In the genomic region with DNA sequence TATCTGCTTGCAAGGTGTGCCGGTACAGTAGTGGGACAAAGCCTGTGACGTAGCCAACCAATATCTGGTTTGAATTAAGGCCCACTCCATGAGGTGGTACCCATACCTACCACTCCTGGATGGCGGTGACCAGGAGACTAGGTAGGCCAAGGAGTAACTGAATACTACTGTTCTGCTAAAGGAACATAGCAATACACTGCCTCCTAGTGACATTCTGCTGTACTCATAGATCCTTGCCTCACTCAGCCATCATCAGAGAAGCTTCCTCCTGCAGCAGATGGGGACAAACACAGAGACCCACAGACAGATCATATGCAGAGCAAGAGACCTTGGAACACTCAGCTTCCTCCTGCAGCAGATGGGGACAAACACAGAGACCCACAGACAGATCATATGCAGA, we compare ENCODE assay signal across 6 mouse cellular contexts. TPM values are rescaled to one million over a fixed set of nuclear protein-coding genes. Genes with fewer than 3 reads are reported as not detected.
DNase-seq lines count a peak whose midpoint lies in the region; ATAC-seq and TF ChIP-seq lines count a peak whose summit lies in the region.
"Not testable (repeated sequence)": the region's sequence is repeated elsewhere in the genome, so short reads cannot be mapped to it uniquely, and the experiment has no call there.
"Had no signal": no experiment of that assay in that cellular context is flagged by ENCODE, and none has a peak within 500 bp of the region (broad histone marks: within the 10 kb centered on the region; RNA-seq: fewer than 3 reads in every experiment).

No protein-coding gene starts in this region.

- TF ChIP-seq POLR2A in CH12.LX (IDR thresholded peaks at IDR 0.05; ENCODE audit: low read depth, low read length), result not testable (repeated sequence)

- TF ChIP-seq EP300 in CH12.LX (IDR thresholded peaks at IDR 0.05; ENCODE audit: low read length); stomach, postnatal 0 days (optimal IDR thresholded peaks at IDR 0.05): not testable (repeated sequence)

- H3K9me3 ChIP-seq in CH12.LX (replicated peaks; ENCODE audit: low read length); intestine, postnatal 0 days (ENCODE audit: control insufficient read depth); kidney, postnatal 0 days (replicated peaks; ENCODE audit: low read length); stomach, postnatal 0 days (ENCODE audit: control insufficient read depth, low read length): not testable (repeated sequence)

- not testable (repeated sequence) for H3K27ac ChIP-seq in CH12.LX (ENCODE audit: insufficient read depth, low read depth); intestine, postnatal 0 days (ENCODE audit: low read depth, low read length); kidney, postnatal 0 days; left cerebral cortex, adult 2 months; stomach, postnatal 0 days (replicated peaks)

- peak; percentile 15; the same call in 1 of the 2 replicates for TF ChIP-seq RAD21 in CH12.LX (IDR thresholded peaks at IDR 0.05; ENCODE audit: low read depth, low read length)

- not testable (repeated sequence) for H3K4me2 ChIP-seq in CH12.LX (ENCODE audit: insufficient read depth, low read depth, poor library complexity, severe bottlenecking); intestine, postnatal 0 days (replicated peaks; ENCODE audit: low read depth); kidney, postnatal 0 days (ENCODE audit: low read length); stomach, postnatal 0 days (replicated peaks; ENCODE audit: low read depth)

- H3K9ac ChIP-seq in CH12.LX (ENCODE audit: insufficient read depth, low read depth); intestine, postnatal 0 days (ENCODE audit: low read depth, low read length); kidney, postnatal 0 days (ENCODE audit: low read depth, low read length); stomach, postnatal 0 days (ENCODE audit: low read length): not testable (repeated sequence)

- not testable (repeated sequence) for H3K36me3 ChIP-seq in CH12.LX (replicated peaks in 1 of 2; ENCODE audit: control insufficient read depth in 1 of 2, insufficient read depth in 1 of 2, low read length in 1 of 2); intestine, postnatal 0 days (ENCODE audit: control insufficient read depth, insufficient read depth); kidney, postnatal 0 days (ENCODE audit: insufficient read depth, low read length); stomach, postnatal 0 days (ENCODE audit: control insufficient read depth, insufficient read depth, low read length)

- not testable (repeated sequence) for H3K27me3 ChIP-seq in CH12.LX (replicated peaks); intestine, postnatal 0 days (replicated peaks; ENCODE audit: control insufficient read depth, insufficient read depth, low read length); kidney, postnatal 0 days (ENCODE audit: insufficient read depth, low read length); stomach, postnatal 0 days (ENCODE audit: control insufficient read depth, insufficient read depth, low read length)

- WGBS in intestine, postnatal 0 days, result 94% methylated on average over 3 of the region's 3 CpGs
- 95% methylated on average over 3 of the region's 3 CpGs for WGBS in kidney, postnatal 0 days
- 90% methylated on average over 3 of the region's 3 CpGs for WGBS in stomach, postnatal 0 days

- intact Hi-C loops in left cerebral cortex, adult 2 months (cut with DNase I), result not testable (repeated sequence)

- not testable (repeated sequence) for ATAC-seq in intestine, postnatal 0 days; kidney, postnatal 0 days (replicated peaks; ENCODE audit: low FRiP score, low read depth); stomach, postnatal 0 days (ENCODE audit: low FRiP score, low TSS enrichment)

- H3K4me1 ChIP-seq in CH12.LX (ENCODE audit: control insufficient read depth in 1 of 2, insufficient read depth in 2 of 2); intestine, postnatal 0 days (replicated peaks; ENCODE audit: control insufficient read depth, insufficient read depth, low read length); kidney, postnatal 0 days (replicated peaks; ENCODE audit: insufficient read depth, low read length); stomach, postnatal 0 days (replicated peaks; ENCODE audit: control insufficient read depth, insufficient read depth): not testable (repeated sequence)

- TF ChIP-seq CTCF in CH12.LX (conservative IDR thresholded peaks at IDR 0.05 in 1 of 2, IDR thresholded peaks at IDR 0.05 in 1 of 2; ENCODE audit: low read depth in 2 of 2, low read length in 2 of 2), result peak in 1 of 2 experiments; percentile 31; a peak in 2 of 4 replicates
- TF ChIP-seq CTCF in intestine, postnatal 0 days (IDR thresholded peaks at IDR 0.05; ENCODE audit: low read depth), result peak; percentile 47
- peak; percentile 14; the same call in 1 of the 2 replicates for TF ChIP-seq CTCF in kidney, postnatal 0 days (IDR thresholded peaks at IDR 0.05; ENCODE audit: low read depth)
- TF ChIP-seq CTCF in left cerebral cortex, adult 2 months (IDR thresholded peaks at IDR 0.05), result peak; percentile 6; the same call in 1 of the 2 replicates
- peak; percentile 50 for TF ChIP-seq CTCF in stomach, postnatal 0 days (IDR thresholded peaks at IDR 0.05; ENCODE audit: low read depth)

- in situ Hi-C loops in CH12.LX (cut with MboI; ENCODE audit: low pct_ligation_motif_present, low pct_unique_long_range_greater_than_20kb, low sequenced_read_pairs), result not testable (repeated sequence)

- H3K4me3 ChIP-seq in CH12.LX (replicated peaks in 1 of 3; ENCODE audit: low read depth in 2 of 3, low read length in 2 of 3, poor library complexity in 1 of 3); intestine, postnatal 0 days (ENCODE audit: low read depth, low read length); kidney, postnatal 0 days (replicated peaks; ENCODE audit: low read depth, low read length); left cerebral cortex, adult 2 months; stomach, postnatal 0 days (ENCODE audit: low read depth, low read length): not testable (repeated sequence)

- dilution Hi-C loops in CH12.LX (cut with MboI; ENCODE audit: extremely low pct_ligation_motif_present, extremely low pct_unique_long_range_greater_than_20kb, low sequenced_read_pairs), result not testable (repeated sequence)

- DNase-seq in CH12.LX (ENCODE audit: extremely low read depth); kidney, postnatal 0 days (ENCODE audit: low spot score); left cerebral cortex, adult 2 months (ENCODE audit: extremely low spot score in 1 of 2, low spot score in 2 of 2); stomach, postnatal 0 days (ENCODE audit: low spot score): not testable (repeated sequence)

- not testable (repeated sequence) for H3K79me2 ChIP-seq in CH12.LX (replicated peaks; ENCODE audit: control insufficient read depth, extremely low read depth, insufficient read depth, poor library complexity, severe bottlenecking)

TF ChIP-seq in CH12.LX, 34 proteins besides CTCF, POLR2A, EP300 and RAD21:
- TF ChIP-seq SMC3 (IDR thresholded peaks at IDR 0.05; ENCODE audit: low read depth, low read length), result peak; percentile 20

RNA-seq across cellular contexts. Expression of gene Raver2, which starts 21.8 kb away (rescaled TPM):
- total RNA-seq in CH12.LX (2012; rRNA removed) (0.04 TPM in 1 of 2 replicates, not detected in the other), CH12.LX (2014; rRNA removed) (0.07 TPM in 1 of 2 replicates, not detected in the other)
- 0.05 TPM in 1 of 2 replicates, not detected in the other for polyA plus RNA-seq in CH12.LX (2012; ENCODE audit: insufficient read length, low read depth)
- polyA plus RNA-seq in intestine, postnatal 0 days (2015; fragmentation: Nextera tagmentation; extraction: Ambion mirVana), result 3.0 and 3.1 TPM in 2 replicates
- polyA plus RNA-seq in kidney, postnatal 0 days (2015; fragmentation: Nextera tagmentation; extraction: Ambion mirVana), result 9.1 and 9.2 TPM in 2 replicates
- 10 to 100 TPM; 18.1 to 22.3 TPM for total RNA-seq in left cerebral cortex, adult 2 months (2021)
- 3.9 and 4.5 TPM in 2 replicates for polyA plus RNA-seq in stomach, postnatal 0 days (2015; fragmentation: Nextera tagmentation; extraction: Ambion mirVana)
- polyA plus RNA-seq: erythroblast, embryonic 14.5 days had no signal
